Mouse (Mus musculus) lung, postnatal 0 days (tissue): ENCODE measurements around the gene Edem2. TPM values are rescaled to one million over a fixed set of nuclear protein-coding genes. Genes with fewer than 3 reads are reported as not detected.

ENCODE experiments used
- ATAC-seq: fragments of 200-750 bp; cut with Nextera tagmentation; 2 replicates; pipeline ENCODE4 v1.8.0; 2017; ENCODE audit warnings: moderate library complexity
- DNase-seq: peaks from one replicate; pipeline ENCODE4 v3.0.0-alpha.2; 2016; ENCODE audit warnings: low spot score
- H3K27ac ChIP-seq: fragments of 300-500 bp; sonication (generic); 2 replicates; pipeline ENCODE4 v1.5.1; 2014; ENCODE audit warnings: antibody characterized with exemption, mild to moderate bottlenecking, low read length, mixed read lengths
- H3K27me3 ChIP-seq: fragments of 300-500 bp; sonication (generic); replicated peaks from 2 replicates; pipeline ENCODE4 v1.6.1; 2014; ENCODE audit warnings: low read length, mixed read lengths; ENCODE audit not compliant: insufficient read depth
- H3K36me3 ChIP-seq: fragments of 300-500 bp; sonication (generic); 2 replicates; pipeline ENCODE4 v1.6.1; 2014; ENCODE audit warnings: low read length, mixed read lengths; ENCODE audit not compliant: insufficient read depth
- H3K4me1 ChIP-seq: fragments of 300-500 bp; sonication (generic); 2 replicates; pipeline ENCODE4 v1.6.1; 2014; ENCODE audit warnings: antibody characterized with exemption, low read depth, low read length, mixed read lengths; ENCODE audit not compliant: insufficient read depth
- H3K4me2 ChIP-seq: fragments of 300-500 bp; sonication (generic); replicated peaks from 2 replicates; pipeline ENCODE4 v1.6.1; 2014; ENCODE audit warnings: low read depth, mild to moderate bottlenecking, low read length, moderate library complexity, mixed read lengths
- H3K4me3 ChIP-seq: fragments of 300-500 bp; sonication (generic); 2 replicates; pipeline ENCODE4 v1.5.1; 2014; ENCODE audit warnings: low read depth, low read length
- H3K9ac ChIP-seq: fragments of 300-500 bp; sonication (generic); replicated peaks from 2 replicates; pipeline ENCODE4 v1.6.1; 2014; ENCODE audit warnings: low read depth, mild to moderate bottlenecking
- H3K9me3 ChIP-seq: fragments of 300-500 bp; sonication (generic); 2 replicates; pipeline ENCODE4 v1.6.1; 2016; ENCODE audit warnings: low read length, mixed read lengths
- CTCF ChIP-seq: IDR thresholded peaks from 2 replicates; pipeline ENCODE4 v1.5.1; 2016; ENCODE audit warnings: antibody characterized with exemption, mild to moderate bottlenecking
- EP300 ChIP-seq: IDR thresholded peaks from 2 replicates; pipeline ENCODE4 v1.6.1; 2016; ENCODE audit warnings: antibody characterized with exemption, mild to moderate bottlenecking, control low read depth
- WGBS: fragments of 180-500 bp; shearing (Covaris S2); extraction: QIAGEN DNeasy Blood & Tissue Kit; methylation state at CpG from one replicate; pipeline ENCODE4 v1.1.7; 2014; 5-methylcytosine and 5-hydroxymethylcytosine counted together
- polyA plus RNA-seq: library from polyadenylated mRNA; unstranded; fragments of >200 nt; fragmentation: Nextera tagmentation; extraction: Ambion mirVana; gene quantifications from 2 replicates; pipeline ENCODE4 v1.2.1, GENCODE M21; 2015

Edem2 gene
- polyA plus RNA-seq, 1 experiment from 2014 or later: 47.3 TPM

GRCm38 (mm10) chr2:155774927-155775684 is 45.8 kb upstream of the Edem2 start, which contains the start of gene Mmp24:
Gene Mmp24 (plus strand): TSS chr2:155775342.
- ATAC-seq (peak; percentile 54), DNase-seq (no peak)
- H3K9ac ChIP-seq: no peak within 1 kb of the TSS
- peaks cover 27% of the 10 kb centered on the region for H3K27me3 ChIP-seq
- H3K4me1 ChIP-seq: no peaks in the 10 kb centered on the region
- no peaks in the 10 kb centered on the region for H3K36me3 ChIP-seq
- WGBS: 6% methylated on average over 35 of the region's 100 CpGs
- no peak within 1 kb of the TSS for H3K27ac ChIP-seq
- H3K4me2 ChIP-seq: peak within 1 kb of the TSS; percentile 95
- H3K4me3 ChIP-seq: peak within 1 kb of the TSS; percentile 45
- H3K9me3 ChIP-seq: no peaks in the 10 kb centered on the region
- TF ChIP-seq EP300 (no peak), CTCF (no peak)

GRCm38 (mm10) chr2:155774261-155774926 is 45.1 kb upstream of the Edem2 start:
- H3K9ac ChIP-seq: no peak overlapping the region
- peaks cover 27% of the 10 kb centered on the region for H3K27me3 ChIP-seq
- no peaks in the 10 kb centered on the region for H3K36me3 ChIP-seq
- no peaks in the 10 kb centered on the region for H3K4me1 ChIP-seq
- ATAC-seq: no peak
- H3K4me2 ChIP-seq: no peak overlapping the region
- WGBS: 51% methylated on average over 11 of the region's 11 CpGs
- no peak overlapping the region for H3K4me3 ChIP-seq
- no peak for DNase-seq
- no peak overlapping the region for H3K27ac ChIP-seq
- H3K9me3 ChIP-seq: no peaks in the 10 kb centered on the region
- TF ChIP-seq CTCF (no peak), EP300 (no peak)

GRCm38 (mm10) chr2:155773664-155774063 is 44.4 kb upstream of the Edem2 start:
- H3K4me2 ChIP-seq: no peak overlapping the region
- H3K27me3 ChIP-seq: peaks cover 27% of the 10 kb centered on the region
- no peak overlapping the region for H3K27ac ChIP-seq
- no peaks in the 10 kb centered on the region for H3K4me1 ChIP-seq
- DNase-seq (no peak), ATAC-seq (no peak)
- no peaks in the 10 kb centered on the region for H3K9me3 ChIP-seq
- H3K4me3 ChIP-seq: no peak overlapping the region
- WGBS: 46% methylated on average over 4 of the region's 4 CpGs
- TF ChIP-seq CTCF (no peak), EP300 (no peak)
- no peak overlapping the region for H3K9ac ChIP-seq
- H3K36me3 ChIP-seq: no peaks in the 10 kb centered on the region

GRCm38 (mm10) chr2:155764679-155765418 is 35.6 kb upstream of the Edem2 start:
- DNase-seq (peak; percentile 83), ATAC-seq (peak; percentile 62)
- no peaks in the 10 kb centered on the region for H3K36me3 ChIP-seq
- H3K4me1 ChIP-seq: no peaks in the 10 kb centered on the region
- H3K27me3 ChIP-seq: no peaks in the 10 kb centered on the region
- H3K4me3 ChIP-seq: no peak overlapping the region
- no peak overlapping the region for H3K9ac ChIP-seq
- H3K9me3 ChIP-seq: no peaks in the 10 kb centered on the region
- 43% methylated on average over 13 of the region's 13 CpGs for WGBS
- TF ChIP-seq CTCF: peak; percentile 85
- TF ChIP-seq EP300: no peak
- no peak overlapping the region for H3K4me2 ChIP-seq
- no peak overlapping the region for H3K27ac ChIP-seq

GRCm38 (mm10) chr2:155756855-155757566 is 27.7 kb upstream of the Edem2 start:
- WGBS: 58% methylated on average over 14 of the region's 14 CpGs
- H3K4me2 ChIP-seq: no peak overlapping the region
- TF ChIP-seq EP300: no peak
- peak; percentile 66 for TF ChIP-seq CTCF
- no peaks in the 10 kb centered on the region for H3K4me1 ChIP-seq
- no peaks in the 10 kb centered on the region for H3K27me3 ChIP-seq
- ATAC-seq: peak; percentile 67
- no peak overlapping the region for H3K27ac ChIP-seq
- H3K4me3 ChIP-seq: no peak overlapping the region
- no peaks in the 10 kb centered on the region for H3K9me3 ChIP-seq
- peak; percentile 51 for DNase-seq
- no peak overlapping the region for H3K9ac ChIP-seq
- H3K36me3 ChIP-seq: no peaks in the 10 kb centered on the region
